Mouse (Mus musculus) regulatory T cell (primary cell): ENCODE measurements around the gene 4930404H24Rik.

Experiments
- in situ Hi-C: fragments of 300-600 bp; cut with MboI, MseI; formaldehyde crosslinking; loops from one replicate; pipeline ENCODE4 v1.15.1; 2025; ENCODE audit warnings: high pct_unique_total_duplicates

Gene 4930404H24Rik

DNA sequence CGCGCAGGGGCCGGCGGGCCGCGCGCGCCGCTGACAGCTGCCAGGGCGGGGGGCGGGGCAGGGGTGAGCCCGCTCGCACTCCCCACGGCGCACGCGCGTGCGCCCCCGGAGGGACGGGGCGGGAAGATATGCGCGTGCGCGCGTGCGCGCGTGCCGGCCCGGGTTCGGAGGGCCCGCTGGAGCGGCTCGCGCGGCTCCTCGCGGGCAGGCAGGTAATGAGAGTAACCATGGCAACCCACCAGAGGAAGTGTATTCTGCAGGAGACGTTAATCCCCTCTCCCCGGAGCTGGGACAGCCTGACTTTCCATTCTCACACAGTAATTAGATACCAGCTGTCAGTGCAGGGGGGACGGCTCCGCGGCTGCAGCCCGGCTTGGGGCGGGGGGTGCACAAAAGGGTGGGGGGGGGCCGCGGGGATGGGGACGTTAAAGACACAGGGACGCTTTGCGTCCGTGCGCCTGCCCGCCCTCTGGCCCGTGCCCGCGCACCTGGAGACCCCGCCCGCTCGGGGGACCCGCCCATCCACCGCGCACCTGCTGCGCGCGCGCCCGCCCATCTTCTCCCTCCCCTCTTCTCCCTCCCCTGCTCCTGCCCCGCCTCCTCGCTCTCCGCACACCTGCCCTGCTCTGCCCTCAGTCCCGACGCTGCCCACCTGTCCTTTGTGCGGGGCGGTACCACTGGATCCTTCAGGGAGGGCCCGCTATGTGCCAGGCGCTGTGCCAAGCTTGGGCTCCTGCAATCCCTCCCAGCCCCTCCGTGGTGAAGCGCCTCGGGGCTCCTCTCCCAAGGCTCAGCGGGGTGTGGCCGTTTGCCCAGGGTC lies at the start of gene 4930404H24Rik:
4930404H24Rik (plus strand) TSS at position 218 of the 820 bp plus-strand sequence.
- in situ Hi-C loops: no loop called here

DNA sequence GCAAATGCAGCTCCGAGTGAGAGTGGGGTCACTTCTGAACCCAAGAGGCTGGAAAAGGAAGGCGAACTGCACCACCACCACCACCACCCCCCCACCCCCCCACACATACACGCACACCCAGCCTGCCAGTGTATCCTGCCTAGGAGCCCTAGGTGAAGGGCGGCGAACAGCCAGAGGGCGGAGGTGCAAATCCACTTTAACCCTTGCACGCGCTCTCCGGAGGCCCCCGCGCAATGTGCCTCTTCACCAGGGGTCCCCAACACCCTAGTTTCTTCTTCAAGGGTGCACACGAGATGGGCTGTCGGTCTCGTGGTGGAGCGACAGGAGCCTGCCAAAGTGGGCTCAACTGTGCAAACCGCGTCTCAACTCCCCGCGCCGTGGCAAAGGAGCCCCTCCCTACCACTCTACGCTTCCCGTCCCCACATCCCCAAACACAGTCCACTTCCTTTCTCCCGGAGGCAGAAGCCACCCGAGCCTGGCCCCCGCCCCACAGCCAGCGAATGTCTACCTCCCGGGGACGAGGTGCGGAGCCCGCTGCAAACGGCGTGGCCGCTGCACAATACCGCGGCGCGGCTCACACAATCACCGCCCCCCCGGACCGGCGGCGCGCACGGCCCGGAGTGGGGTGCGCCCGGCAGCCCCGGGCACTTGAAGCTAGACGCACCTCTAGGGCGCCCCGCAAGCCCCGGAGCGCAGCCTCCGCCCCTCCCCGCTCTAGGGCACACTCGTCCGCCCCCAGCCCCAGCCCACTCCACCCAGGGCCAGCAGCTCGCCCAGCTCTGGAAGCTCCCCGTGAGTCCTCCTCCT lies 49.0 kb upstream of the 4930404H24Rik start:
- in situ Hi-C loops: no loop called here

DNA sequence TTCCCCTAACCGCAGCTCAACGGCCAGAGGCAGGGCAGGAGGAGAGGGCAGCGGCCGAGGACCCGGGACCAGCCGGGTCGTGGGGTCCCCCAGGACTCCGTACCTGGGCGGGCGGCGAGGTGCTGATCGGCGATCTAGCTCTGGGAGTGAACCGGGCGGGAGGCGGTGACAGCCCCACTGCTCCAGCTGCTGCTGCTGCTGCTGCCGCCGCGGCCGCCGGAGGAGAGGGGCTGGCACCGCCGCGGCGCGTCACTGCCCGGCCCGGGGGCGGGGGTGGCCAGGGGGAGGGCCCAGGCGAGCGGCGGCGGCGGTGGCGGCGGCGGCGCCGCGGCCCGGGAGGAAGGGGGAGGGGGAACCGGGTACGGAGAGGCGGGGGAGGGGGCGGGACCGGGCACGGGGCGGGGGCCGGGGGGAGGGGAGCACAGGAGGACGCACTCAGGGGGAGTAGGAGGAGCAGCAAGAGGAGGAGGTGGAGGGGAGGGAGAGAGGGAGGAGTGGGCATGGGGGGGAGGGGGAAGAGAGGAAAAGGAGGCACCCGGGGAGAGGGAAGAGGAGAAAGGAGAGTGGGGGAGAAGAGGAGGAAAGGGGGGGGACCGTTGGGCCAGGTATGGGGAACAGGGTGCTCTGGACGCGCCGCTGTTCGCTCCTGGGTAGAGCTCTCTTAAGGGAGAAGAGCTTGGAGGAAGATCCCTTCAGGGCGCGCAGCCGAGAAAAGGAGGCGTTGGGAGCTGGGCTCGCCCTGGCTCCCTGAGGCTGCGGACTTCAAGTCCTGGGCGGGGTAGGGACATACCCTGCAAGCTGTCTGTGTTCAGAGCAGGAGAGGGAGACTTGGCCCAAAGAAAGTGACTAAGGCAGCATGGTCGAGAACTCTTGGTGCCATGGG lies 48.1 kb upstream of the 4930404H24Rik start:
- in situ Hi-C loops: no loop called here

DNA sequence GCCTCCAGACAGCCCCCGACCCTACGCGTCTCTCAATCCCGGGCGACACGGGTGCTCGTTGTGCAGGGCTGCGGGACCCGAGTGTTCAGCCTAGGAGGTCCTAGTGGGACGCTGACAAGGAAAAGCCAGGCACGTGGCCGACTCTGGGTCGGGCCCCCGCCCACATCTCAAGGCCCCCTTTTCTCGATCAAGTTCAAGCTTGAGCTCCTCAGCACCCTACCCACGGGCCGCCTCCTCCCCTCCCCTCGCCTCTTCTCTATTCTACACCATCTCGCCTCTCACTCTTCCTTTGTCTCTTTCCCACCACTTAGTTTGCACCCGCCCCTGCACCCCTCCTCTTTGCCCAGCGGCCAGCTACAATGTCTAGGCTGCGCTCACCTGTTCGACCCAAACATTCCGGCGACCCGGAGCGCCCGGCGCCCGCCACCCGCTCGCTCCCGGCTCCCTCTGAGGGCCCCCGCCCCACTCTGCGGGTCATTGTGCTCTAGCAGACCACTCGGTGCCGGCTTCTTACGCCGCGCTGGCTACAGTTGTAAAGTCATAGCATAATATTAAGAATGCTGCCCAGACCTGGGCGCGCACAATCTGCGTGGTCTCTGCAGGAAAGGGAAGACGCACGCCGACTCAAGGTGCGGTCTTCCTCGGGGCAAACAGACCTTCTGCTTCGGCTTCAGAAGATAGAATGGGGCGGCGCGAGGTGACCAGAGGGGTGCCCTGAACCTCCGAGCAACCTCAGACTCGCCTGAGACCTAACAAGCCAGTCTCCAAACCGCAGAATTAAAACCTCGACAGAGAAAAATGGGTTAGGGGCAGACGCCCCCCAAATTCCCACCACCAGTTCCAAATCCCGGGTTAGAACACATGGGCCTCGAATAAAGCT lies 47.2 kb upstream of the 4930404H24Rik start:
- in situ Hi-C loops: no loop called here

DNA sequence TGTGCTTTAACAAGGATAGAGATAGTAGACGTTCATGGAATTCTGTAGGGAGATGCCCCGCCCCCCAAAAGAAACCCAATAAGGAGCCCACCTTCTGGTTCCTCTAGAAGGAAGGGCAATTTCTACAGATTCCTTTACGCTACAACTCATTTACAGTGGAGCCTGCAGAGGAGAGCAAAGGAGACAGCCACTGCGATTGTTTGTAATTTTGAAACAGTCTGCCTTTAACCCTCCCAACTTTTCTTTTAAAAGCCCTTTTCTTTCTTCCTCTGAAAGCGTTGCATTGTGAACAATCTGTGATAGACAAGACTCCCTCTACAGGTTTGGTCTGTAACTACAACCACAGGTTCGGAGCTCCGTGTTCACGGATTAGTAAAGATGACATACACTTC lies 46.6 kb upstream of the 4930404H24Rik start:
- in situ Hi-C loops: no loop called here

DNA sequence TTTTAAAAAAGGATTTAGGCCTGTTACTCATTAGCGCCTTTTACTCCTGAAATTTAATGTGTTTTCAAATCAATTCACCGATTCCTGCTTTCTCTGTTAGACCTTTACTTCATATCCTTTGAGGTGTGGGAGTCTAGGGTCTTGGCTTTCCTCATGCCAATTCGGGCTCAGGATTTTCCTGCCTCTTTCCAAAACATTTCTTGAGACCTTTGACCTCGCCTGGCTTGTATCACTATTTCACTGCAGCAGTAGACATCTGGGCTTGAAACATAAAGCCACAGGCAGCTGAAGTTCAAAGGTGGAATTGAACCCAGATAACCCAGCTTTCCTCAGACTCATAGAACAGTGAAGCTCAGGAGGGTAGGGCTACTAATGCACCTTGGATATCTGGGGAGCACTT lies 46.1 kb upstream of the 4930404H24Rik start:
- in situ Hi-C loops: no loop called here

DNA sequence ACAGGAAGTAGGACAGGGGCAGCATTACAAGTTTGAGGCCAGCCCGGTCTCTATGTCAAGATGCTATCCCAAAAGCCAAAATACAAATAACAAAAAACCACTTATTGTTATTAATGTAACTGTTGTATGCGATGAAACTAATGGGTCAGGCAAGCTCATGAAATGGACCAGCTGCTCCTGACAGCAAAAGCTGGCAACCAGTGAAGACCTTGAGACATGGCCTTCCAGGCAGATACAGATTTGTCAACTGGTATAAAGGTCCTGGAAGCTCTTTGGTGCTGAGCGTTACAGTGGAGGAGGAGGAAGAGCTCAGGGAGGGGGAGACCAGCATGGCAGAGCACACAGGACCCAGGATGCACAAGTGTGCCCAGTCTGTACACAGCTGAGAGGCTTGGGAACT lies 44.9 kb upstream of the 4930404H24Rik start:
- in situ Hi-C loops: no loop called here

DNA sequence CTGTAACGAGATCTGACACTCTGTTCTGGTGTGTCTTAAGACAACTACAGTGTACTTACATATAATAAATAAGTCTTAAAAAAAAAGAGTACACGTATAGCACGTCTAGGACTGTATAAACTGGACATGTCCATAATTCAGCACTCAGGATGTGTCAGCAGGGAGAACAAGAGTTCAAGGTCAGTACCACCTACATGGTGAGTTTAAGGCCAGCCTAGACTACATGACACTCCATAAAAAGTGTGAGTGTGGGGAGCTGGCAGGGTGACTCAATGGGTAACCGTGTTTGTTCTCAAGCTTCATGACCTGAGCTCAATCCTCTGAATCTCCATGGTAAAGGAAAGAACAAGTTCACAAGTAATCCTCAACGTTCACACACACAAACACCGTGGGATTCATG lies 44.1 kb upstream of the 4930404H24Rik start:
- in situ Hi-C loops: no loop called here

DNA sequence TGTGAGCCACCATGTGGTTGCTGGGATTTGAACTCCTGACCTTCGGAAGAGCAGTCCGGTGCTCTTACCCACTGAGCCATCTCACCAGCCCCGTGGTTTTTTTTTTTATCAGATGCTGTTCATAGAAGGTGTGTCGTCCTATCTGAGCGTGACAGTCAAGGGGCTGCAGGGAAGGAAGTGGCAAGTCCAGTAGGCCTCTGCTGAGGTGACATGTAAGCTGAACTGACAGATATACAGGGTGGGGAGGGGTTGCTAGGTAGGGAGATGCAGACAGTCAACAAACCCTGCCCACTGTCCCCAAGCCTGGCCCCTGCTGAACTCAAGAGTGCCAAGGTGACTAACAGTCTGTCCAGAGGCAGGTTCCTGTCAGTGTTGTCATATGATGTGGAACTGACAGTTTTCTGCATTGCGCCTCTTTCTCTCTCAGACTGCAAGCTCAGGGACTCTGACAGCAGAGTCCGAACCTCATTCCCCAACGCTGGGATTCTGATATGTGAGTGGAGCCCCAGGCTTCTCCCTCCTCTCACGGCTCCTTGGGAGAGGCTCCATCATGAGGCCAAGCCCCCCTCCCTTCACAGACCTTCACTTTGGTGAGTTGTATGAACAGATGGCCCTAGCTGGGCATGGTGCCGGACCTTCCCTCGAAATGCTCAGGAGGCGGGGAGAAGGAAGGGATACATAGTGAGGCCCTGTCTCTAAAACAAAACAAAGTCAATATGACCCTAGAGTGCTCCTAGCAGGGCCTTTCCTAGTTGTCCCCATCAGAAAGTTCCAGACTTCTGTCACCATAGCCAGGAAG lies 38.4 kb upstream of the 4930404H24Rik start:
- in situ Hi-C loops: no loop called here

DNA sequence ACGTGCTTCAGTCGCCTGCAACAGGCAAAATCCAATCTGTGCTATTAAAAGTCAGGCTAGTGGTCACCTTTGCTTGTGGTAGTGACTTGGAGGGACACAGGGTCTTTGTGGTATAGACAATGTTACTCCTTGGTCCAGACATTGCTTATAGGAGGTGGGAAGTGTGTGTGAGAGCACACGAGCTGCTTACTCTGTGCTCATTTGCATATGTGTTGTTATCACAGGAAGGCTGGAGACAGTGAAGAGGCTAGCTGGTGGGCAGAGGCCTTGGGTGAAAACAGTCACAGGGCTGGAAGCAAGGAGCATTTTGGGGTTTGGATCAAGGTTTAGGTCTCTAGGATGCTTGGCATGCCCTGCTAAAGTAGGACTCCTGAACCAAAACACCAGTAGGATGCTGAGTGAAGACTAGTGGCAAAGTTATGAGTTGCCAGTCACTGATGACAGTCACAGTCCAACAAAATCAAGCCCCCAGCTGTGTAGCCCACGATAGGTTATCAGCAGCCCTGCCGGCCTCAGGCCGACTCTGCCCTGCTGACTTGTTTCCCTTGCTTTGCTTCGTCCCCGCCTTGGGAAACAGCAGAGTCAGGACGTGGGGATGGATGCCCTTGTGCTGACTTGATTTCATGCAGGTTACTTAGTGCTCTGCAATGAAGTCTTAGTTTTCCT lies 37.6 kb upstream of the 4930404H24Rik start:
- in situ Hi-C loops: no loop called here

DNA sequence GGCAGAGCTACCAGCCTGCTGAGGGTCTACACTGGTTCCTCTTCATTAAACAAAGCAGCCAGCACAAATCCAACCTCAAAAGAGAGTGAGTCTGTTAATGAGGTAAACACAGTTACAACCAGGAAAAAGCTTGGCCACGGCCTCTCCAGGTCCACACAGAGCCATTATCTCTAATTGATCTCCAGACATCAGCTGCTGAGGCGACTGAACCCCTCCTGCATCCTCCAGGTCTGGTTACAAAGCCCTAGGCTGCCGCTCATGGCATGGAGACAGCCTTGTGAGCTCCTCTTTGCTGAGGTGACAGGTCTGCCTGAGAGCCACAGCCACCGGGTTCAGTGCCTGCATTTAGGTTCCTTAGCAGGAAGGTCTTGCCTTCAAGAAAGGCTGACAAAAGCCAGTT lies 35.1 kb upstream of the 4930404H24Rik start:
- in situ Hi-C loops: no loop called here

DNA sequence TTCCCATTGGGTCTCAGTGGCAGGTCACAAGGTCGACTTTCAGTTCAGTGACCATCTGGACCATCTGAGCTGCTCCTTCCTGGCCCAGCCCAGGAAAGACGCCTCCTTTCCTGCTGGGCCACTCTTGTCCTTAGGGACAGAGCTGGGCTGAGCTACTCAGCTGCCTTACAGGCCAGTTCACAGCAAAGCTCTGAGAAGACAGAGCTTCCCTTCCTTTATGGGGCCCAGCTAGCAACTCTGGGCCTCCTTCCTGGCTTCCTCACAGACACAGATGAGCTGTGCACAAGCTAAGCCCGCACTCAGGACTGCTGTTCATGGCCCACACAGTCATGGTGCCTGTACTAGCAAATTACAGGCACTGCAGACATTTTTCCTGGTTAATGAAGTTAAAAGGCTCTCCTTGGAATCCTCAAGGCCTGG lies 34.6 kb upstream of the 4930404H24Rik start:
- in situ Hi-C loops: no loop called here

DNA sequence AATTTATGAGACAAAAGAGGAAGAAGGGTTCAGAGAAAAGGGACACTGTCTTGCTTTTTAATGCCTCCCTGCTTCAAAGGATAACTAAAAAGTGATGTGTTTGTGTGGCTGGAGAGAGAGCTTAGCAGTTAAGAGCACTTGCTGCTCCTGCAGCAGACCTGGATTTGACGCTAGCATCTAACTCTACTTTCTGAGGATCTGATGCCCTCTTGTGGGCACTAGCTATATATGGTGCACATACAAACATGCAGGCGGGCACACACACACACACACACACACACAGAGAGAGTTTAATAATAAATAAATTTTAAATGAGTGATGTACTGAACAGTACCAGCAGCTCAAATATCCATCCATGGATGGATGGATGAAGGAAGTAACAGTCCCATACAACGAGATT lies 29.3 kb upstream of the 4930404H24Rik start:
- in situ Hi-C loops: no loop called here

DNA sequence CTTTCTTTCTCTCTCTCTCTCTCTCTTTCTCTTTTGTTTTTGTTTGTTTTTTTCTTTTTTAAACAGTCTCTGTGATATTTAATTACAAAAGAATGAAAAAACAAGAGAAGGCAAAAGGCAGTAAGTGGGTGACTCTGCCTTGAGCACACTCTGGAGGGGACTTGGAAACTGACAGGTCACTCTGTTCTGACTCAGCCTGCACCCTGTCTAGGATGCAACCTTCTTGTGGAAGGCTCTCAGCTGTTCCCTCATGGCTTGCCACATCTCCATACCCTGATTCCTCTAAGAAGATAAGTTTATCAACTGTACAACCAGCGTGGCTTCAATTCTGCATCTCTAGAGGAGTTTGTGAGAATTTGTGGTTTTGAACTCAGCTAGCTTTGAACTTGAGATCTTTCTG lies 25.2 kb upstream of the 4930404H24Rik start:
- in situ Hi-C loops: no loop called here

DNA sequence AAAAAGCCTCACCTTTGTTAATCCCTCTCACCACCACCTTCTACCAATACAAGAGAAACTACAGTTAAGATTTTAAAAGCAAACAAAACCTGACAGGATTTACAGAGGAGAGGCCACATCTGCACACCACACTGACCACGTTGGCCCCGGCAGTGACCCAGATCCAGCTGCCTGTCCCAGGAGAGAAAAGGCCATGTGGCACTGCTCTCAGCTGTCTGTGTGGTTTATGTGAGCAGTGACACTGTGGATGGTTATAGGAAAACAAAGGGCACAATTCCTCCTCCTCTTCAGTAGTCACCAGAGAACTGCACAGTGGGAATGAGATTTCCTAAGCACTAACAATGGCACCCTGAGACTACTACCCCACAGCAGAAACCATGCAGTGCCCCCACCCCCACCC lies 23.3 kb upstream of the 4930404H24Rik start:
- in situ Hi-C loops: no loop called here

DNA sequence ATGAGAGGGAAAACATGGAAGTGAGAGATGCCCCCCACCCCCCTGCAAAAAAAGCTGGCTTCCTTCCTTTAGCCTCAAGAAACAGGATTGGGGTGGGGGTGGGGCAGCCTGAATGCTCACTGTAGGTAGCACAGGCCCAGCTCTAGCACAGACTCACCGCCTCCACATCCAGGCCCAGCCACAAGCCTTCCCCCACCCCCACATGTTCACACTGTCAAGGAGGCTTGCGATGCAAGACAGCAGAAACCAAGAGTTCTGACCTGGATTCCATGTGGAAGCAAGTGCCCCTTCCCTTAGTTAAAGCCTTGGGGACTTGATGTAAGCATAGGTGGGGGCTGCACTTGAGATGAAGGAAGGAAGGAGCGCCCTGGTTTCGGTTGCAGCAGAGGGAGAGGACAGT lies 22.8 kb upstream of the 4930404H24Rik start:
- in situ Hi-C loops: no loop called here

DNA sequence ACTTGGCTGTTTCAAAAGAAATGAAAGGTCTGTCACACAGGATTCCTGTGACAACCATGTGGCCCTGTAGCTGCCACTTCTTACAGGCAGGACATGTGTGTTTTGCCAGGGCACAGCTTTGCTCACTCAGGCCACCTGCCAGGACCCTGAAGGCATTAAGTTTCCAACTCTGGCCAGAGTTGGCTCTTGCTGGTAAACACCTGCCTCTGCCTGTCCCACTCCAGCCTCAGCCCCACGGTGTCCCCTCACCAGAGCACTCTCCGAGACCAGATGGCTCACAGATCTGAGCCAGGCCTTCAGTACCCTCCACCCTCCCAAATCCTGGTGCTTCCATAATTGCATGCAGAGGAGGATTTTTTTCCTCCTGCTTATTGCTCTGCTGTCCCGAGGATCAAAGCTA lies 21.6 kb upstream of the 4930404H24Rik start:
- in situ Hi-C loops: no loop called here

DNA sequence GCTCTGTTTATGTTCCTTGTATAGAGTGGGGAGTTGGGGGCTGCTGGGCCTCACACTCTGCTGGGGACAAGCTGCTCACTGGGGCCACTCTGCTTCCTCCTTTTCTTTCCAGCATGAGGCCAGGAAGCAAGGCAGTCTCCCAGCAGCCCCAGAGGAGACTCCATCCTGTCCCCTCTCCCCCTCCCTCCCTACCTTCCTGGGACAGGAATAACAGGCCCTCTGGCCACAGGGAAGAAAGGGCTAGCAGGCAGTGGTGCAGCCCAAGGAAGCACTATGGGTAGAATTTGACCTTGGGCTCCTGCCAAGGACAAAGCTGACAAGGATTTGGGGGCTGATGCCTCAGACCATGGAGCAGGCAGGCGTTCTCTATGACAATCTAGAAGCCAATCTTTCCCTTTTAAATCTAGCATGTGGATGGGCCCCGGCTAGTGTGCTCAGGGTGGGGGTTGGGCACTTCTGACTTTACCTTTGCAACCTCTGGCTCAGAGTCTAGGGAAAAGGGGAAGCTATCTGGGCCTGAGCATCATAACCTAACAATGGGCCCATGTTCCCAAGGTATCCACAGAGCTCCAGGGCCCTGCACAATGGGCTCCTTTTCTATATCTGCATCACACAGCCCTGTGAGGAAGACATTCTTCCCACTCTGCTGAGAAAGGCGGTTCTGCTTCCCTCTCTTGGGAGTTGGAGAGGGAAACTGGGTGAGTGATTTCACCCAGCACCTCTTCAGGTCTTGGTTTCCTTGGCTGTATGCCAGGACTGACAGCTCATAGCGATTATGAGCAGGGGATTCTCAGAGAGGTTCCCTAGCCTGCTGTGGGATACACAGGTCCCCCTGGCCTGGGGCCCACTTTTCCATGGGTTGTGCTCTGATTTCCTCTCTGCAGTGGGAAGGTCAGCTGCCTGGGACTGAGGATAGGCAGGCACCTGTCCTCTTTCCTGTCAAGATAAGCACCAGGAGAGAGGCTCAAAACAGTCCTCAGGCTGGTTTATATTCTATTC lies 17.2 kb upstream of the 4930404H24Rik start:
- in situ Hi-C loops: no loop called here
